Mouse (Mus musculus) embryonic facial prominence, embryonic 14.5 days (tissue): ENCODE measurements around the gene Cpe. TPM values are rescaled to one million over a fixed set of nuclear protein-coding genes. Genes with fewer than 3 reads are reported as not detected.
A peak's percentile ranks its signal among the peaks of the same experiment; 100 is the strongest.
"Not testable (repeated sequence)": the region's sequence is repeated elsewhere in the genome, so short reads cannot be mapped to it uniquely, and the experiment has no call there.

Experiments
- ATAC-seq: fragments of 200-750 bp; cut with Nextera tagmentation; 2 replicates; pipeline ENCODE4 v1.8.0; 2017; ENCODE audit warnings: low read depth, moderate number of reproducible peaks, moderate TSS enrichment
- DNase-seq: peaks from one replicate; pipeline ENCODE4 v3.0.0-alpha.2; 2015; ENCODE audit warnings: low spot score
- H3K27ac ChIP-seq: fragments of 300-500 bp; sonication (generic); replicated peaks from 2 replicates; pipeline ENCODE4 v1.5.1; 2014; ENCODE audit warnings: low read depth, mild to moderate bottlenecking, low read length, moderate library complexity
- H3K27me3 ChIP-seq: fragments of 300-500 bp; sonication (generic); replicated peaks from 2 replicates; pipeline ENCODE4 v1.6.1; 2014; ENCODE audit warnings: low read length; ENCODE audit not compliant: control insufficient read depth, insufficient read depth
- H3K36me3 ChIP-seq: fragments of 300-500 bp; sonication (generic); 2 replicates; pipeline ENCODE4 v1.6.1; 2014; ENCODE audit warnings: low read length, mixed read lengths; ENCODE audit not compliant: control insufficient read depth, insufficient read depth
- H3K4me1 ChIP-seq: fragments of 300-500 bp; sonication (generic); 2 replicates; pipeline ENCODE4 v1.6.1; 2014; ENCODE audit warnings: antibody characterized with exemption, low read length; ENCODE audit not compliant: control insufficient read depth, insufficient read depth
- H3K4me2 ChIP-seq: fragments of 300-500 bp; sonication (generic); 2 replicates; pipeline ENCODE4 v1.6.1; 2014; ENCODE audit warnings: low read depth, mild to moderate bottlenecking, low read length, moderate library complexity, mixed read lengths
- H3K4me3 ChIP-seq: fragments of 300-500 bp; sonication (generic); 2 replicates; pipeline ENCODE4 v1.5.1; 2014; ENCODE audit warnings: low read depth, mild to moderate bottlenecking, low read length
- H3K9ac ChIP-seq: fragments of 300-500 bp; sonication (generic); 2 replicates; pipeline ENCODE4 v1.6.1; 2014; ENCODE audit warnings: low read depth, mild to moderate bottlenecking, low read length, moderate library complexity, mixed read lengths
- H3K9me3 ChIP-seq: fragments of 300-500 bp; sonication (generic); 2 replicates; pipeline ENCODE4 v1.6.1; 2016; ENCODE audit warnings: low read length; ENCODE audit not compliant: control insufficient read depth
- WGBS: fragments of 180-500 bp; shearing (Covaris S2); extraction: QIAGEN DNeasy Blood & Tissue Kit; methylation state at CpG from one replicate; pipeline ENCODE4 v1.1.7; 2014; 5-methylcytosine and 5-hydroxymethylcytosine counted together
- polyA plus RNA-seq: library from polyadenylated mRNA; unstranded; fragments of >200 nt; fragmentation: Nextera tagmentation; extraction: Ambion mirVana; gene quantifications from 2 replicates; pipeline ENCODE4 v1.2.1, GENCODE M21; 2014

Gene Cpe
- polyA plus RNA-seq, 1 experiment from 2014 or later: 228 TPM

DNA sequence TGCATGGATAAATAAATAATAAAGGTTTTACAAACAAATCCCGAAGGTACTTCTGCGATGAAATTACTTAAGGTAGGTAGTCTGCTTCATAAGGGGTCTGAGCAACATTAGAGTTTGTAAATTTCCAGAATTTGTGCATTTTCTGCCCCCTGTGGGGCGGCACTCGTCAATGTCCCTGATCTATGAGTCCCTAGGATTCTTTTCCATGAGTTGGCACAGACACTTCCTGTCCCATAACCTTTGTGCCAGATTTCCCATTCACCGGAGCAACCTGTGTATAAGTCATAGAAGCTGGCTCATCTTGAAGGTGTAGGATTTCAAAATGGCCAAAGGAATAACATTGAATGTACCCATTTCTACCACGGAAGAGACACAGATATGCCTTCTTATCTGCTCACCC is 2.5 kb downstream of the Cpe start:
- no peaks in the 10 kb centered on the region for H3K36me3 ChIP-seq
- DNase-seq: no peak
- no peak overlapping the region for H3K27ac ChIP-seq
- no peak overlapping the region for H3K9ac ChIP-seq
- H3K4me3 ChIP-seq: no peak overlapping the region
- H3K4me2 ChIP-seq: peak overlapping the region; percentile 85
- no peaks in the 10 kb centered on the region for H3K27me3 ChIP-seq
- WGBS: 79% methylated on average over 6 of the region's 6 CpGs
- H3K9me3 ChIP-seq: no peaks in the 10 kb centered on the region
- ATAC-seq: no peak
- H3K4me1 ChIP-seq: peaks cover 13% of the 10 kb centered on the region

GRCm38 (mm10) chr8:64688741-64689140 is 4.1 kb downstream of the Cpe start:
- Histone ChIP-seq H3K27ac (peak overlapping the region; percentile 44; the same call in 1 of the 2 replicates), H3K27me3 (no peaks in the 10 kb centered on the region), H3K9ac (no peak overlapping the region), H3K4me3 (no peak overlapping the region), H3K4me2 (no peak overlapping the region), H3K9me3 (no peaks in the 10 kb centered on the region), H3K4me1 (peaks cover 13% of the 10 kb centered on the region), H3K36me3 (no peaks in the 10 kb centered on the region)
- WGBS: 46% methylated on average over 4 of the region's 4 CpGs
- DNase-seq (peak; percentile 64), ATAC-seq (no peak)

DNA sequence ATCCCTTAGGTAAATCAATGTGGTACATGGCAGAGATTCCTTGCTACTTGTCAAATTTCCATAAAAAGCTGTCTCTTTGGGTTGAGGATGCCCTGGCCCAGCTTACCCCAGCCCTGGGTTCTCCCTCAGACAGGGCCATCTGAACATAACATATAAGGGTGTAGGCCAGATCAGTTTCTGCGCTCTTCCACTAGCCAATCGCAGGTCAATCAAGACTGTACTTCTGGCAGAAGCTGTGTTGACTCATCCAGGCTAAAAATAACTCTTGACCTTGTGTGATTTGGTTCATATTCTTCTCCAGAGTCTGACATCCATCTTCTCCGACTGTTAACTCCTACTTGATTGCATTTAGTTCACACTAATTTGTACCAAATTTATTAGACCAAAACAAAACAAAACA is 4.7 kb downstream of the Cpe start:
- Histone ChIP-seq H3K27ac (no peak overlapping the region), H3K27me3 (no peaks in the 10 kb centered on the region), H3K4me3 (no peak overlapping the region), H3K4me1 (peaks cover 11% of the 10 kb centered on the region), H3K4me2 (no peak overlapping the region), H3K9ac (no peak overlapping the region), H3K36me3 (no peaks in the 10 kb centered on the region), H3K9me3 (no peaks in the 10 kb centered on the region)
- 58% methylated on average over 3 of the region's 3 CpGs for WGBS
- peak; percentile 59 for DNase-seq
- no peak for ATAC-seq

- no peak overlapping the region for H3K27ac ChIP-seq
- no peaks in the 10 kb centered on the region for H3K4me1 ChIP-seq
- no peak overlapping the region for H3K9ac ChIP-seq
- no peak overlapping the region for H3K4me2 ChIP-seq
- no peaks in the 10 kb centered on the region for H3K27me3 ChIP-seq
- 71% methylated on average over 3 of the region's 3 CpGs for WGBS
- H3K4me3 ChIP-seq: no peak overlapping the region
- no peak for ATAC-seq
- no peaks in the 10 kb centered on the region for H3K9me3 ChIP-seq
- H3K36me3 ChIP-seq: no peaks in the 10 kb centered on the region
- DNase-seq: no peak
Measured at GRCm38 (mm10) chr8:64682501-64682900, 10.4 kb downstream of the Cpe start.

DNA sequence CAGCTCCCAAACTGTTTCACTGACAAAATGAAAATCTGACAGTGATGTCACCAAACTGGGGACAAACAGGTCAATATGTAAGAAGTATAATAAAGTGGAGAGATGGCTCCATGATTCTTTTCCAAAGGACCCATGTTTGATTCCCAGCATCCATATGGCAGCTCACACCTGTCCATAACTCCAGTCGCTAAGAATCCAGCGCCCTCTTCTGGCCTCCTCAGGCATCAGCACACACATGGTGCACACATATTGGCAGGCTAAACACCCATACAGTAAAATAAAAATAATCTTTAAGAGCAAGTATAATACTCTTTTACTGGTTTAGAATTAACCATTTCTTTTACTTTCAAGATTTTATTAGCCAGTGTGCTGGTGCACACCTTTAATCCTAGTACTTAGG is 16.5 kb downstream of the Cpe start:
- H3K4me1 ChIP-seq: no peaks in the 10 kb centered on the region
- 82% methylated on average over 2 of the region's 2 CpGs for WGBS
- H3K9ac ChIP-seq: no peak overlapping the region
- H3K4me3 ChIP-seq: no peak overlapping the region
- no peak for DNase-seq
- H3K27ac ChIP-seq: no peak overlapping the region
- H3K9me3 ChIP-seq: 0 out of 2 replicates have a peak, but pooled peaks cover 6% of the 10 kb centered on the region
- H3K27me3 ChIP-seq: no peaks in the 10 kb centered on the region
- no peak for ATAC-seq
- no peaks in the 10 kb centered on the region for H3K36me3 ChIP-seq
- H3K4me2 ChIP-seq: no peak overlapping the region

GRCm38 (mm10) chr8:64674951-64675585 is 17.8 kb downstream of the Cpe start:
- Histone ChIP-seq H3K4me2 (peak overlapping the region; percentile 25; the same call in 1 of the 2 replicates), H3K27ac (0 out of 2 replicates have a peak overlapping the region, but pooled peaks have one; percentile 2), H3K27me3 (no peaks in the 10 kb centered on the region), H3K4me3 (no peak overlapping the region), H3K4me1 (no peaks in the 10 kb centered on the region), H3K9me3 (0 out of 2 replicates have a peak, but pooled peaks cover 6% of the 10 kb centered on the region), H3K9ac (no peak overlapping the region), H3K36me3 (no peaks in the 10 kb centered on the region)
- 54% methylated on average over 8 of the region's 8 CpGs for WGBS
- ATAC-seq: peak; percentile 60; the same call in 1 of the 2 replicates
- peak; percentile 59 for DNase-seq

DNA sequence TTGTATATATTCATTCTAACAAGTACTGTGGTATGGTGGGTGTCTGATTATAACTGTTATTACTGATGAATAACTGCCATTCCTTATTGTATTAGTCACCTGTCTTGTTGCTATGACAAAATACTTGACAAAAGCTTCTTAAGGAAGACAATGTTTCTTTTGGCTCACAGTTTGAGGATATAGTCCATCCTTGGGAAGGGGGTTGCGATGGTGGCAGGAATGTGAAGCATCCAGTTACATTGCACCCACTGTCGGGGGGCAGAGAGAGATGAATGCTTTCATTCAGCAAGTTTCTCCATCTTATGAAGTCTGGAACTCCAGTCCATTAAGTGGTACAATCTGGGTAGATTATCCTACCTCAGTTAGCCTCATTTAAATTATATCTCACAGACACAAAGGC is 19.9 kb downstream of the Cpe start:
- WGBS: 55% methylated on average over 2 of the region's 2 CpGs
- no peak for DNase-seq
- no peaks in the 10 kb centered on the region for H3K4me1 ChIP-seq
- H3K27me3 ChIP-seq: no peaks in the 10 kb centered on the region
- H3K4me3 ChIP-seq: no peak overlapping the region
- no peak for ATAC-seq
- H3K36me3 ChIP-seq: no peaks in the 10 kb centered on the region
- H3K27ac ChIP-seq: no peak overlapping the region
- H3K9ac ChIP-seq: no peak overlapping the region
- H3K9me3 ChIP-seq: 0 out of 2 replicates have a peak, but pooled peaks cover 6% of the 10 kb centered on the region
- H3K4me2 ChIP-seq: no peak overlapping the region

- Histone ChIP-seq H3K4me2 (no peak overlapping the region), H3K27ac (no peak overlapping the region), H3K36me3 (no peaks in the 10 kb centered on the region), H3K27me3 (no peaks in the 10 kb centered on the region), H3K4me1 (no peaks in the 10 kb centered on the region), H3K9me3 (0 out of 2 replicates have a peak, but pooled peaks cover 6% of the 10 kb centered on the region), H3K4me3 (no peak overlapping the region), H3K9ac (no peak overlapping the region)
- whole genome bisulfite sequencing: 39% methylated on average over 1 of the region's 1 CpGs
- no peak for ATAC-seq
- DNase-seq: no peak
Measured at GRCm38 (mm10) chr8:64671937-64672336, 20.9 kb downstream of the Cpe start.

- H3K36me3 ChIP-seq, H3K27ac ChIP-seq, H3K4me2 ChIP-seq, H3K4me3 ChIP-seq, H3K9me3 ChIP-seq, H3K4me1 ChIP-seq, H3K9ac ChIP-seq, H3K27me3 ChIP-seq, DNase-seq, ATAC-seq: not testable (repeated sequence)
- 52% methylated on average over 13 of the region's 13 CpGs for WGBS
Measured at GRCm38 (mm10) chr8:64666305-64666704, 26.5 kb downstream of the Cpe start.
